Mouse (Mus musculus): ENCODE measurements at regions not wholly inside any gene's neighbourhood (a gene's known extent, or its start where the extent isn't known, plus 50 kb on each side); places are given as distances from the start of the nearest gene placed in this dataset.
"Not testable (repeated sequence)": the region's sequence is repeated elsewhere in the genome, so short reads cannot be mapped to it uniquely, and the experiment has no call there.

DNA sequence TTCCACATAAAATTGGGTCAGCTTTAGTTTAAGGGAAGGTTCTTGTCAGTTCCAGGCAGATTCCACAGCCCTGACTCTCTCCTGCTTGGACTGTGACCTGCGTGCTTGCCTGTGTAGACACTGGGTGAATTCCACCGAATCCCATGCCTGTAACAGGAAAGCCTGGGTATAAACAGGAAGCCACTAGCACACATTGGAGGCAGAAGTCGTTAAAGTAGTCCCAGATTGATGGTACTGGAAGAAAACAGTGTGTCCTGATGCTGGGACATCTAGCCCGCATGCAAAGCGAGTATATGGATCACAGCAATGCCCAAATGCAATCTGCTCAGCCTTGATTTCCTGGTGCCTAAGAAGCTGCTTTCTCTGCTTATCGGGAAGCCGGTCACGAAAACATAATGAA lies 65.4 kb upstream of the Emcn start:
- Histone ChIP-seq H3K27me3 (ENCODE audit: control insufficient read depth, insufficient read depth, low read length) (no peaks in the 10 kb centered on the region), H3K4me3 (ENCODE audit: low read depth, low read length) (no peak overlapping the region), H3K4me2 (ENCODE audit: low read depth, severe bottlenecking) (no peak overlapping the region), H3K36me3 (ENCODE audit: control insufficient read depth, insufficient read depth, low read length) (no peaks in the 10 kb centered on the region), H3K9ac (ENCODE audit: low read length) (no peak overlapping the region), H3K4me1 (ENCODE audit: control insufficient read depth, insufficient read depth, low read length) (no peaks in the 10 kb centered on the region), H3K9me3 (ENCODE audit: control insufficient read depth, low read length) (no peaks in the 10 kb centered on the region), H3K27ac (replicated peaks; ENCODE audit: low read depth, low read length) (no peak overlapping the region)
- DNase-seq (ENCODE audit: low spot score) (no peak), ATAC-seq (ENCODE audit: insufficient number of reproducible peaks, low FRiP score, low TSS enrichment, low read depth) (no peak)
- 78% methylated on average over 8 of the region's 8 CpGs for WGBS

DNA sequence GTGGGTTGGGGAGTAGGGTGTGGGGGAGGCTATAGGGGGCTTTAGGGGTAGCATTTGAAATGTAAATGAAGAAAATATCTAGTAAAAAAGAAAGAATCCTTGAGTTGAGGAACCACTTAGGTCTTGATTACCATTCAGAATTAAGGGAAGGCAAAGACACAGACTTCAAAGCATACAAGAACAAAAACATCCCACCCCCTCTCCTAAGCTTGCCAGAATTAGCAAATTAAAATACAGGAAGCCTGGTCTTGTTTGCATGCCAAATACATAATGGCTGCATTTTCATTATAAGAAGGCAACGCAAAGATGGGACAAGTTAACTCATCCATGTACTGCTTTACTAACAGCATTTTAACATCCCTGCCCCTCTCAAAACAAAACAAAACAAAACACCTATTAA lies 61.6 kb upstream of the Emcn start:
- H3K9ac ChIP-seq (ENCODE audit: low read length): no peak overlapping the region
- H3K27ac ChIP-seq (replicated peaks; ENCODE audit: low read depth, low read length): no peak overlapping the region
- no peaks in the 10 kb centered on the region for H3K4me1 ChIP-seq (ENCODE audit: control insufficient read depth, insufficient read depth, low read length)
- no peak overlapping the region for H3K4me2 ChIP-seq (ENCODE audit: low read depth, severe bottlenecking)
- H3K27me3 ChIP-seq (ENCODE audit: control insufficient read depth, insufficient read depth, low read length): no peaks in the 10 kb centered on the region
- 74% methylated on average over 1 of the region's 1 CpGs for WGBS
- DNase-seq (ENCODE audit: low spot score) (no peak), ATAC-seq (ENCODE audit: insufficient number of reproducible peaks, low FRiP score, low TSS enrichment, low read depth) (no peak)
- H3K36me3 ChIP-seq (ENCODE audit: control insufficient read depth, insufficient read depth, low read length): no peaks in the 10 kb centered on the region
- H3K9me3 ChIP-seq (ENCODE audit: control insufficient read depth, low read length): no peaks in the 10 kb centered on the region
- H3K4me3 ChIP-seq (ENCODE audit: low read depth, low read length): no peak overlapping the region

DNA sequence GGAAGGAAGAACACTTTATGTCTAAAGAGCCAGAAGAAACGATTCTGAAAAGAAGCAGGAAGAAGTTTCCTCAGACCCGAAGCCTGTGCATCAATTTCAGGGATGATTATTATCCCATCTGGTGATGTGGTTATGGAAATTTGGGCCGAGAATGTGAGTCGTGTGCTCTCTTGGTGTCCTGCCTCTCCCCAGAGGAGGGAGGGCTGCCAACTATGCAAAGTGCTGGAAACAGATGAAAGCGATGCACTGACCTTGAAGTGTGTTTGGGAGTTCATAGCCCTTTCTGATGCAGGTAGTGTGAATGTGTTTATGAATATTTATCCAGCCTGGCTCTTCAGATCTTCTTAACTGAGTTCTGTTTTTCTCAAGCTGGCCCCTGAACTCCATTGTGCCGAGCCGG lies 59.8 kb upstream of the Emcn start:
- Histone ChIP-seq H3K27ac (replicated peaks; ENCODE audit: low read depth, low read length) (no peak overlapping the region), H3K9ac (ENCODE audit: low read length) (no peak overlapping the region), H3K9me3 (ENCODE audit: control insufficient read depth, low read length) (no peaks in the 10 kb centered on the region), H3K4me3 (ENCODE audit: low read depth, low read length) (no peak overlapping the region), H3K36me3 (ENCODE audit: control insufficient read depth, insufficient read depth, low read length) (no peaks in the 10 kb centered on the region), H3K4me1 (ENCODE audit: control insufficient read depth, insufficient read depth, low read length) (no peaks in the 10 kb centered on the region), H3K27me3 (ENCODE audit: control insufficient read depth, insufficient read depth, low read length) (no peaks in the 10 kb centered on the region), H3K4me2 (ENCODE audit: low read depth, severe bottlenecking) (no peak overlapping the region)
- DNase-seq (ENCODE audit: low spot score): no peak
- WGBS: 91% methylated on average over 7 of the region's 7 CpGs
- no peak for ATAC-seq (ENCODE audit: insufficient number of reproducible peaks, low FRiP score, low TSS enrichment, low read depth)

DNA sequence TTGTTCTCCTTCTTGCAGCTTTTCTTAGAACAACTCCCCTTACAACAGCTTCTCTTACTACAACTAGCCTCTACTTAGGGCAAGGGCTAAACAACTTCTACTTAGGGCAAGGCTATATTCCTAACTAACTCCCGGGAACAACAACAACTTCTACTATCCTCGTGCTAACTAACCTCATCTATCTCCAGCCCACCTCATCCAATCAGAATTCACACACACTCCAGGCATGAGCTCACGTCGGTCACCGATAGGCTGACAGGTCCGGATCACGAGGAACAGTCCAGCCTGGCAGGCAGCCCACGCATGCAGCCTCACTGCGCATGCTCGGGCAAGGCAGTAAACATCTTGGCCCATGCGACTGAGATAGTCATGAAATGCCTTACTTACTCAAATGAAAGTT lies 53.3 kb upstream of the Emcn start:
- not testable (repeated sequence) for H3K4me3 ChIP-seq (ENCODE audit: low read depth, low read length); H3K9ac ChIP-seq (ENCODE audit: low read length); H3K27me3 ChIP-seq (ENCODE audit: control insufficient read depth, insufficient read depth, low read length); H3K36me3 ChIP-seq (ENCODE audit: control insufficient read depth, insufficient read depth, low read length); DNase-seq (ENCODE audit: low spot score); H3K9me3 ChIP-seq (ENCODE audit: control insufficient read depth, low read length); H3K4me1 ChIP-seq (ENCODE audit: control insufficient read depth, insufficient read depth, low read length); H3K27ac ChIP-seq (replicated peaks; ENCODE audit: low read depth, low read length); ATAC-seq (ENCODE audit: insufficient number of reproducible peaks, low FRiP score, low TSS enrichment, low read depth); H3K4me2 ChIP-seq (ENCODE audit: low read depth, severe bottlenecking)
- 96% methylated on average over 11 of the region's 11 CpGs for WGBS

- Histone ChIP-seq H3K27me3 (ENCODE audit: control insufficient read depth, insufficient read depth, low read length) (no peaks in the 10 kb centered on the region), H3K4me2 (ENCODE audit: low read depth, severe bottlenecking) (no peak overlapping the region), H3K4me1 (ENCODE audit: control insufficient read depth, insufficient read depth, low read length) (no peaks in the 10 kb centered on the region), H3K9ac (ENCODE audit: low read length) (no peak overlapping the region), H3K36me3 (ENCODE audit: control insufficient read depth, insufficient read depth, low read length) (no peaks in the 10 kb centered on the region), H3K4me3 (ENCODE audit: low read depth, low read length) (no peak overlapping the region), H3K9me3 (ENCODE audit: control insufficient read depth, low read length) (no peaks in the 10 kb centered on the region), H3K27ac (replicated peaks; ENCODE audit: low read depth, low read length) (no peak overlapping the region)
- 77% methylated on average over 7 of the region's 7 CpGs for WGBS
- ATAC-seq (ENCODE audit: insufficient number of reproducible peaks, low FRiP score, low TSS enrichment, low read depth) (no peak), DNase-seq (ENCODE audit: low spot score) (no peak)
These were observed 52.4 kb upstream of the Emcn start for GRCm38 (mm10) chr3:137288301-137288942.

DNA sequence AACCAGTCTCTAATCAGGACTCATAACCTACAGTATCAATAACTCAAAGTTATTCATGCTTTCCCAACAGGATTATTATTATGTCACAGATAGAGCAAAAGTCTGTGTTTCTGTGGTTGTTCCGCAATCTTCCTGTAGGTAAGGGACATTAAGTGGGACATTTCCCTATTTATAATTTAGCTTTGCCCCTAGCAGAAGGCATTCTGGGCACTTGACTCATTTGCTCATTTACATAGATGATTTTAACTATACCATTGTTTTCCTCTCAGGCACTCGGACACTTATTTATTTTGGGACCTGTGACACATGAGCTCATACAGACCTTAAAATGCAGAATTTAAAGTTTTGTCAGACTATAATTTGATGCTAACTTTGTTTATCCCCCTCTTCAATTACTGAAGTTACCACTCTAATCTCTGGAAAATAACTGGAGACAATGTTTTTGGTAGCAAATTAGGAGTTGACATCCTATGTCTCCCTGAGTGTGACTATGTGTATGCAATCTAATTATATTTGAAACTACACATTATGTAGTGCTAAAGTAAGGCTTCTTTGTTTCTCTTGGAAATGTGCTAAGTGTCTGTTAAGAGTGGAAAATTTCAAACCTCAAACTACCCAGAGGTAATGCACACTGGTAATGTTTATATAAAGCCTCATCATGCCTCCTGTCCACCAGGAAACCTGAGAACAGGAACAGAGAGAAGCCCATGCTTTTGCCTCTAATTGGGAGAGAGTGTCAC lies 51.8 kb upstream of the Emcn start:
- no peaks in the 10 kb centered on the region for H3K36me3 ChIP-seq (ENCODE audit: control insufficient read depth, insufficient read depth, low read length)
- 90% methylated on average over 2 of the region's 2 CpGs for WGBS
- H3K27ac ChIP-seq (replicated peaks; ENCODE audit: low read depth, low read length): no peak overlapping the region
- ATAC-seq (ENCODE audit: insufficient number of reproducible peaks, low FRiP score, low TSS enrichment, low read depth): no peak
- no peak for DNase-seq (ENCODE audit: low spot score)
- no peaks in the 10 kb centered on the region for H3K27me3 ChIP-seq (ENCODE audit: control insufficient read depth, insufficient read depth, low read length)
- H3K9me3 ChIP-seq (ENCODE audit: control insufficient read depth, low read length): no peaks in the 10 kb centered on the region
- no peaks in the 10 kb centered on the region for H3K4me1 ChIP-seq (ENCODE audit: control insufficient read depth, insufficient read depth, low read length)
- no peak overlapping the region for H3K4me3 ChIP-seq (ENCODE audit: low read depth, low read length)
- H3K9ac ChIP-seq (ENCODE audit: low read length): no peak overlapping the region
- no peak overlapping the region for H3K4me2 ChIP-seq (ENCODE audit: low read depth, severe bottlenecking)

DNA sequence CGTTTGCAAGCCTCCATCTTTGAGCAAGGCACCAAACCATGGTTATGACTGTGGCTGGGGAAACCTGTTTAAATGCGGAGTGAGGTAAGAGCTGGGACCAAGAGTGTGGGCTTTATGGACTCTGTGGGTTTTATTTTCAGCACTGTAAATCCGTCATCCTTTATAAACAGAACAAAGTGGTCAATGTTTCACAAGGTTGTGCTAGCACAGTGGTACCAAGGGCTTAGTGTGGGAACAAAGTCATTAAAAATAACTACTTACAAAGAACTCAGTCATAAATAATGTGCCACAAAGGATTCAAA lies 51.2 kb upstream of the Emcn start:
- Histone ChIP-seq H3K36me3 (ENCODE audit: control insufficient read depth, insufficient read depth, low read length) (no peaks in the 10 kb centered on the region), H3K9ac (ENCODE audit: low read length) (no peak overlapping the region), H3K4me2 (ENCODE audit: low read depth, severe bottlenecking) (no peak overlapping the region), H3K4me1 (ENCODE audit: control insufficient read depth, insufficient read depth, low read length) (no peaks in the 10 kb centered on the region), H3K27ac (replicated peaks; ENCODE audit: low read depth, low read length) (no peak overlapping the region), H3K27me3 (ENCODE audit: control insufficient read depth, insufficient read depth, low read length) (no peaks in the 10 kb centered on the region), H3K9me3 (ENCODE audit: control insufficient read depth, low read length) (no peaks in the 10 kb centered on the region), H3K4me3 (ENCODE audit: low read depth, low read length) (no peak overlapping the region)
- 37% methylated on average over 3 of the region's 3 CpGs for WGBS
- ATAC-seq (ENCODE audit: insufficient number of reproducible peaks, low FRiP score, low TSS enrichment, low read depth): peak; percentile 90
- DNase-seq (ENCODE audit: low spot score): no peak
